Mouse (Mus musculus): Measurements from ENCODE around the gene Efcab11. TPM values are rescaled to one million over a fixed set of nuclear protein-coding genes. Genes with fewer than 3 reads are reported as not detected.

Gene Efcab11
- 8.3 and 8.5 TPM in 2 replicates for polyA plus RNA-seq (2015; fragmentation: Nextera tagmentation; extraction: Ambion mirVana)

DNA sequence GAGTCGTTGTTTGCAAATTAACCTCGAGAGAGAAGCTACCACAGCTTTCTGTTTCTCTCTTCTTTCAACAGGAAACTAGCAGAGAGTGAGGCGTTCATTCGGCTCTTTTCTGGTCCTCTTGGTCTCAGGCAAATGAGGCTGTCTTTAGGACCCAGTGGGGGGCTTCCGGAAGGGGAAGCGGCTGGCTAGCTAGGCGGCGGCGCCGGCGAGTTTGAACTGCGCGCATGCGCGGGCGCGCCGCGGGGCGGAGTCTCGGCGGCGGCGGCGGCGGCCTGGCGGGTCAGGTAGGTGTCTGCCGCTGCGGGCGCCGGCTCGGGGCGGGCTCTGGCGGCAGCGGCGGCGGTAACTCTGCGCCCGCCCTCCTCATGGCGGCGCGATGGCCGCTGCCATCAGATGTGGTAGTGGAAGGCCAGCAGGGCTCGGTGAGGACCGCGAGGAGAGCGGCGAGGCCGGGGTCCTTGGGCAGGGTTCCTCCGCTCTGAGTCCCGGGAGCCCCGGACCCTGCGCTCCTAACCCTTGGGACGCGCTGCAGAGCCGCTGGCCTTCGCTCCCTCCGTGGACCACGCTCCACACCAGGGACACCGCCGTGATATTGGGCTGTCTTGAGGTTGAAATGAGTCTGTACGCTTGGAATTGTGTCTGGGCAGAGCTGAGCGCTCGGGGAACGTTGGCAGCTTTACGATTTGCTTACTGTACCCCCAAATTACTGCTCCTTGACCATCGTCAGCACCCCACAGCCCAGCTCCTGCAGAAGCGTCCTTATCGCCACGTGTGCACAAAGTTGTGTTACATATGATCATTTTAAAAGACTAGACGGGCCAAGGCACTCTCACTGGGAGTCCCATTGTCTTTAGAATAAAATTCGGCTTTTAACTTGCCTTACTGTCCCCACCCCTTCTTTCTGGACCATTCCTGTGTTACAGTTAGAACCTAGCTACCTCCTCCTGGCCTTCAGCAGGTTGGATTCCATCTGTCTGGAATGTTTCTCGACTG, at the start of gene Efcab11, which contains the start of gene Tdp1:
Gene Efcab11 (minus strand): TSS at position 171 of the 993 bp plus-strand sequence.
Gene Tdp1 (plus strand): TSS at position 249 of the 993 bp plus-strand sequence.
- peak within 1 kb of the TSS; percentile 91 for H3K27ac ChIP-seq
- peak within 1 kb of the TSS; percentile 89 for H3K4me3 ChIP-seq
- under 1% methylated on average over 73 of the region's 73 CpGs for WGBS
- peak within 1 kb of the TSS; percentile 94 for H3K4me2 ChIP-seq
- ATAC-seq (replicated peaks; ENCODE audit: insufficient number of reproducible peaks, insufficient read depth, low FRiP score, low read depth): peak; percentile 87
- H3K9me3 ChIP-seq (replicated peaks): no peaks in the 10 kb centered on the region
- no peaks in the 10 kb centered on the region for H3K36me3 ChIP-seq
- H3K4me1 ChIP-seq (replicated peaks): peaks cover 25% of the 10 kb centered on the region
- H3K27me3 ChIP-seq: no peaks in the 10 kb centered on the region
- H3K9ac ChIP-seq: peak within 1 kb of the TSS; percentile 89

DNA sequence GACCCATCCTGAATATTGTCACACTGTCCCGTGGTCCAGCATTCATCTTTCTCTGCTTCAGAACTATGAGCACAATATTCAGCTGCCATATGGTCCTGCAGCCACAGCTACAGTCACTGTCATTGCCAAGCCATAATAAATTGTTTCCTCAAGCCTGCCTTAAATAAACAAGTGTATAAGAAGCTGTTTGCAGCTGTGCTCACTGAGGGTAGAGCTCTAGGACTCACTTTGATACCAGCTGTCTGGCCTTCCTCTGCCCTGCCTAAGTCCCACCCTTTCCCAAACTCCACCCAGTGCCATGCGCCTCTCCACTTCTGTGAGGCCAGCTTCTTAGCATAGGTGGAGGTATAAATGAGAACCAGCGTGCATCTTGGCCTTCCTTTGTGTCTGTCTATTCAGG, 49.4 kb upstream of the Efcab11 start:
- 90% methylated on average over 3 of the region's 3 CpGs for WGBS
- ATAC-seq (replicated peaks; ENCODE audit: insufficient number of reproducible peaks, insufficient read depth, low FRiP score, low read depth): no peak
- no peak overlapping the region for H3K4me3 ChIP-seq
- no peaks in the 10 kb centered on the region for H3K4me1 ChIP-seq (replicated peaks)
- H3K9ac ChIP-seq: no peak overlapping the region
- H3K36me3 ChIP-seq: no peaks in the 10 kb centered on the region; the same call in 1 of the 2 replicates
- H3K27ac ChIP-seq: no peak overlapping the region
- H3K4me2 ChIP-seq: no peak overlapping the region
- no peaks in the 10 kb centered on the region for H3K9me3 ChIP-seq (replicated peaks)
- no peaks in the 10 kb centered on the region for H3K27me3 ChIP-seq

DNA sequence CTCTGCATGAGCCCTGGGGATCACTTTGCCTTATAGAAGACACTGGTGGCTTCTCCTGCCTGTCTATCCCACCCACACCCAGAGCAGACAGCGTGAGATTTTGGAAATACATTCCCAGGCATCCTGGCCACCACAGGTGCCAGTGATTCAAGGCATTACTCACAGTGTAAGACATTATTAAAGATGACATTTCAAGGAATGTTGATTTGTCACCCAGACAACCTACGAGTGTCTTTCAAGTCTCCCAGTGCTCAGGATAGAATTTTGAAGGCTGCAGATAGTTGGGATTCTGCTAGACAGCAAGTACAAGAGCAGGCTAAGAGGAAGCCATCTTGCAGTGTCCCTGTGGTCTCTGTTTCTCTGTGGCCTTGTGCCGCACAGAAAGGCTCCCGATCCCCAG, 48.0 kb upstream of the Efcab11 start:
- ATAC-seq (replicated peaks; ENCODE audit: insufficient number of reproducible peaks, insufficient read depth, low FRiP score, low read depth): no peak
- Histone ChIP-seq H3K27ac (no peak overlapping the region), H3K4me1 (replicated peaks) (no peaks in the 10 kb centered on the region), H3K4me2 (no peak overlapping the region), H3K27me3 (no peaks in the 10 kb centered on the region), H3K36me3 (no peaks in the 10 kb centered on the region; the same call in 1 of the 2 replicates), H3K9ac (no peak overlapping the region), H3K4me3 (no peak overlapping the region), H3K9me3 (replicated peaks) (no peaks in the 10 kb centered on the region)
- 92% methylated on average over 4 of the region's 4 CpGs for WGBS

DNA sequence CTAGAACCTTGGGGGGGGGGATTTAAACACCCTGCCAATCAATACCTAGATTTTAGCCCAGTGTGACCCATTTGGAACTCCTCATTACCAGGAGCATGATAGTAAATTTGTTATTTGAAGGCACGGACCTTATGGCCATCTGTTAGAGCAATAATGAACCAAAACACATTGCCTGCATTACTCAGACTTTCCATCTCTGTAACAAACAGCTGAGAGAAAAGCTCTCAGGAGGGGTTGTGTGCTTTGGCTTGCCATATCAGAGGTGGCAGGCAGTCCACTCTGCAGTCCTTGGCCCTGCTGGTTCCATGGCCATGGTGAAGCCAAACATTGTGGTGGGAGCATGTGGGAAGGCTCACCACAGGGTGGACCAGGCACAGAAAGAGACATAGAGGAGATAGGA, 44.9 kb upstream of the Efcab11 start:
- H3K9ac ChIP-seq: no peak overlapping the region
- no peaks in the 10 kb centered on the region for H3K36me3 ChIP-seq
- no peak overlapping the region for H3K27ac ChIP-seq
- H3K4me2 ChIP-seq: no peak overlapping the region
- H3K4me1 ChIP-seq (replicated peaks): 0 out of 2 replicates have a peak, but pooled peaks cover 3% of the 10 kb centered on the region
- no peaks in the 10 kb centered on the region for H3K27me3 ChIP-seq
- ATAC-seq (replicated peaks; ENCODE audit: insufficient number of reproducible peaks, insufficient read depth, low FRiP score, low read depth): no peak
- WGBS: 74% methylated on average over 1 of the region's 1 CpGs
- H3K9me3 ChIP-seq (replicated peaks): no peaks in the 10 kb centered on the region
- no peak overlapping the region for H3K4me3 ChIP-seq

DNA sequence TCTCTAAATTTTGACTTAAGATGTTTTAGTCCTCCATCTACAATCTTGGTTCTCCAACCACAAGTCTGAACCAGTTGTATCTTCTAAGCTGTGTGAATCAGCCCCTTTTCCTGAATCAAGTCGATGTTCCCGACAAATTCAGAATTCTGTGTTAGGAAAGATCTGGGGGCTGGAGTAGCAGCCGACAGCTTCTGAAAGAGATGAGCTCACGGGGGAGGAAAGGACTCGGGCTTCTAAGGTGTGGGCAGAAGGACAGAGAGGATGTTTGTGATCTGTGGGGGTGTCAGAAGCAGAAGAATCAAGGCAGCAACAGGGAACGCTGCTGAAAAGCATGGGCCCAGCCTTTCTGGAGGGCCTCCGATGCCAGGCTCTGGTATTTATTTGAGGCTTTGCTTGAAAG, 44.1 kb upstream of the Efcab11 start:
- Histone ChIP-seq H3K9me3 (replicated peaks) (no peaks in the 10 kb centered on the region), H3K36me3 (no peaks in the 10 kb centered on the region), H3K4me1 (replicated peaks) (0 out of 2 replicates have a peak, but pooled peaks cover 3% of the 10 kb centered on the region), H3K4me2 (no peak overlapping the region), H3K9ac (no peak overlapping the region), H3K27ac (no peak overlapping the region), H3K4me3 (no peak overlapping the region), H3K27me3 (no peaks in the 10 kb centered on the region)
- WGBS: 81% methylated on average over 7 of the region's 7 CpGs
- no peak for ATAC-seq (replicated peaks; ENCODE audit: insufficient number of reproducible peaks, insufficient read depth, low FRiP score, low read depth)

DNA sequence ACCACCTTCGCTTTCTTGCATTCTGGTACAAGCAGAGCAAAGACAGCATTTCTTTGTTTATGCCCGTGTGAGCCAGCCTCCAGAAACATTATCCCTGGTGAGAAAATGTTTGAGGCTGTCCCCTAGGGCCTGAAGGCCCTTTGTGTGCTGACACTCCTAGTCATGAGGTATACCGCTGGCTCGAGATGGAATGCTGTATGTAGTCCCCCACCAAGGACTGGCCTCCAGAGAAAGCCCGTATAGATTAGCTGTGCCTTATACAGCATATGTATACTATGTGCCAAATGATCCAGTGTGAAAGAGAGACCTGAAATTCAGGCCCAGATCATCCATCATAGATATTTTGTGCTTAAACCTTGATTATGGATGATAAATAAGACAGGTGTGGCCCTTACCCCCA, 39.5 kb upstream of the Efcab11 start:
- ATAC-seq (replicated peaks; ENCODE audit: insufficient number of reproducible peaks, insufficient read depth, low FRiP score, low read depth): no peak
- Histone ChIP-seq H3K36me3 (0 out of 2 replicates have a peak, but pooled peaks cover 5% of the 10 kb centered on the region), H3K9ac (no peak overlapping the region), H3K4me3 (no peak overlapping the region), H3K4me1 (replicated peaks) (0 out of 2 replicates have a peak, but pooled peaks cover 3% of the 10 kb centered on the region), H3K9me3 (replicated peaks) (no peaks in the 10 kb centered on the region), H3K4me2 (no peak overlapping the region), H3K27ac (no peak overlapping the region), H3K27me3 (no peaks in the 10 kb centered on the region)
- WGBS: 68% methylated on average over 5 of the region's 5 CpGs

DNA sequence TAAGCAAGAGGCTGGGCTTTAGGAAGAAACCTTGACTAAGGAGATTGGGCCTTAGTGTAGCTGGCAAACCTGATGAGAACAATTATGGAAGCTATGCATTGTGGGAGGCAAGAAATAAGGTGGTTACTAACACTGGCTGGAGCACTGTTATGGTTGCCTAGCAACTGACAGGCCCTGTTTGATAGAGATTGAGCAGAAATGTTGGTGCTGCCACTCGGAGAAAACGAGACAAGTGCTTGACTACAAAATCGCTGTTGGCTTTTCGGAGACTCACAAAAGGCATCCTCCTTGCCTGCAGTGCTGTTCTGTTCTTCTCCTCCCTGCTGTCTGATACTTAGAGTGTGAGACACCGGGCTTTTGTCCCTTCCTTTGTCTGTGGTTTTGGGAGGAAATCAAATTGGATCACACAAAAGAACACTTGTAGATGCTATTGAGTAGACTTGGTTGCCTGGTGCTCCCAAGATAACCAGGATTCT, 38.9 kb upstream of the Efcab11 start:
- Histone ChIP-seq H3K27ac (no peak overlapping the region), H3K9me3 (replicated peaks) (no peaks in the 10 kb centered on the region), H3K4me1 (replicated peaks) (peaks cover 6% of the 10 kb centered on the region; the same call in 1 of the 2 replicates), H3K9ac (no peak overlapping the region), H3K4me3 (no peak overlapping the region), H3K4me2 (no peak overlapping the region), H3K36me3 (0 out of 2 replicates have a peak, but pooled peaks cover 5% of the 10 kb centered on the region), H3K27me3 (no peaks in the 10 kb centered on the region)
- no peak for ATAC-seq (replicated peaks; ENCODE audit: insufficient number of reproducible peaks, insufficient read depth, low FRiP score, low read depth)
- 38% methylated on average over 5 of the region's 5 CpGs for WGBS

DNA sequence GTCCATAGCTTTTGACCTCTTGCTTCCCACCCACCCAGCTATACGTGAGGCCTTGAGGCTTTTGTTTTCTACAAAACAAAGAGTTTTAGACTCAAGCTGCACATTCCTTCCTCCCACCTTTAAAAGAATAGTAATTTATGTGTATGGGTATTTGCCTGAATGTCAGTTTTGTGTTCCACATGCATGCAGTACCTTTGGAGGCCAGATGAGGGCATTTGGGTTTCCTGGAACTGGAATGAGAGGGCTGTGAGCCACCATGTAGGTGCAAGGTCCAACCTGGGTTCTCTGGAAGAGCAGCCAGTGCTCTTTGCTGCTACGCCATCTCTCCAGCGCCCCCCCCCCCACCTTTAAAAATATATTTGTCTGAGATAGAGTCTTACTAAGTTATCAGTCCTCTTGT, 36.8 kb upstream of the Efcab11 start:
- WGBS: 82% methylated on average over 3 of the region's 3 CpGs

DNA sequence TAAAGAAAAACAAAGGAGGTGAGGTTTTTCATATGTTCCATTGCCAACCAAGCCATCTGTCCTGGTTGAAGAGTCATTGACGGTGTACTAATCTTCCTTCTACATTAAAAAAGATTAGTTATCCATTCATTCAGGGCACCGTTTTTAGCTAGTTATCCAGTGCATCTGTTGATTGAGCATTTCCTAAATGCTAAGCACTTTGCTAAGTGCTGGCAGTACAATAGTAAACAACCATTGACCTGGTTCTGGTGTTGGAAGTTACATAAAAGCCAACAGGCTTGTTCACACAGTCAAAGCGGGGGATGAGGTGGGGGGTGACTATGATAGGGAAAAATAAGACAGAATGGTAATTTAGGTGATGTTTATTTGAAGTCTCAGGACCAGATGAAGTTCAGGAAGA, 35.4 kb upstream of the Efcab11 start:
- H3K4me1 ChIP-seq (replicated peaks): peaks cover 13% of the 10 kb centered on the region
- ATAC-seq (replicated peaks; ENCODE audit: insufficient number of reproducible peaks, insufficient read depth, low FRiP score, low read depth): no peak
- no peaks in the 10 kb centered on the region for H3K9me3 ChIP-seq (replicated peaks)
- H3K4me2 ChIP-seq: no peak overlapping the region
- 93% methylated on average over 3 of the region's 3 CpGs for WGBS
- H3K9ac ChIP-seq: no peak overlapping the region
- H3K4me3 ChIP-seq: no peak overlapping the region
- 0 out of 2 replicates have a peak, but pooled peaks cover 14% of the 10 kb centered on the region for H3K36me3 ChIP-seq
- no peak overlapping the region for H3K27ac ChIP-seq
- H3K27me3 ChIP-seq: no peaks in the 10 kb centered on the region

More for the DNA sequence above, 36.8 kb upstream of the Efcab11 start:
- no peak for ATAC-seq (replicated peaks; ENCODE audit: insufficient number of reproducible peaks, insufficient read depth, low FRiP score, low read depth)
- H3K9me3 ChIP-seq (replicated peaks): no peaks in the 10 kb centered on the region
- no peaks in the 10 kb centered on the region for H3K27me3 ChIP-seq
- no peak overlapping the region for H3K27ac ChIP-seq
- H3K4me3 ChIP-seq: no peak overlapping the region
- H3K4me1 ChIP-seq (replicated peaks): peaks cover 15% of the 10 kb centered on the region
- H3K4me2 ChIP-seq: no peak overlapping the region
- 0 out of 2 replicates have a peak, but pooled peaks cover 5% of the 10 kb centered on the region for H3K36me3 ChIP-seq
- no peak overlapping the region for H3K9ac ChIP-seq

DNA sequence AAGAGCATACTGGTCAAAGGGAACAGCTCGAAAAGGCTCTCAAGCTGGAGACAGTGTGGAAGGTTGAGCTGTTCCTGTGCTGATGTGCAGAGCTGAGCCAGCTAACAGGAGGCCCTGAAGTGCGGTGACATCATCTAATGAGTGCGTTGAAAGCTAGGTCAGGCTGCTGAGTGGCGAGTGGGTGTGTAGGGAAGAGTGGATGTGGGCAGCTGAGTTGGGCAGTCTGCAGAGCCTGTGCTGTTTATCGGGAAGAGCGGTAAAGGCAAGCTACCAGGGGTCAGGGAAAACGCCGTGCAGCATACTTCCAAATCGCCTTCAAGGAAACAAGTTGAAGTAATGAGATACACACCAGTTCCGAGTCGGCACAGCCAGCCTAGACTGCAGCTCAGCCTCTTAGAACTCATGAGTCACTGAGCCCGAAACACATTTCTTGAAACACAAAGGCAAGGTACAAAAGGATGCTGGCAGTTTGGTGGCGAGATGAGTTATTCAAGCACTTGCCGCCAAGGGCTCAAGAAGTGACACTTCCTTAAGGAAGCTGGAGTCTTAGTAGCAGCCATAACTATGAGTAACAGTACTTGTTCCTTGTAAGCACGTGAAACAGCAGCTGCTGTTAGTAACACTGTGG, 33.7 kb upstream of the Efcab11 start:
- Histone ChIP-seq H3K4me1 (replicated peaks) (peaks cover 13% of the 10 kb centered on the region), H3K27me3 (no peaks in the 10 kb centered on the region), H3K9me3 (replicated peaks) (no peaks in the 10 kb centered on the region), H3K4me3 (no peak overlapping the region), H3K9ac (no peak overlapping the region), H3K36me3 (peaks cover 28% of the 10 kb centered on the region; the same call in 1 of the 2 replicates), H3K4me2 (0 out of 2 replicates have a peak overlapping the region, but pooled peaks have one; percentile 30), H3K27ac (no peak overlapping the region; the same call in 1 of the 2 replicates)
- peak; percentile 88 for ATAC-seq (replicated peaks; ENCODE audit: insufficient number of reproducible peaks, insufficient read depth, low FRiP score, low read depth)
- 48% methylated on average over 15 of the region's 15 CpGs for WGBS

DNA sequence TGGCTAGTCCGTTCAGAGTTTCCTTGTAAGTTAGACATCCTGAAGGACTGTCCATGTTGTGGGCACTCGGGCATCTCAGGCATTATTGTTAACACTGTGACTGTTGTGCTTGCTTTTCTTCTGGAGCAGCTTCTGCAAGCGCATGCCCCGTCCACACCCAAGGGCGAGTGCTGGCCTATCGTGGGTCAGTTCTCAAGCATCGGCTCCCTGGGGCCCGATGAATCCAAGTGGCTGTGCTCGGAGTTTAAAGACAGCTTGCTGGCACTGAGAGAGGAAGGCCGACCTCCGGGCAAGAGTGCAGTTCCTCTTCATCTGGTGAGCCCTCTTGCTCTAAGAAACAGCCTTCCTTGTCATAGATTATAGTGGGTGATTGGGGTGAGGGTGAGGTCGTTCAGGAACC, 27.2 kb upstream of the Efcab11 start:
- no peak overlapping the region for H3K4me3 ChIP-seq
- H3K4me1 ChIP-seq (replicated peaks): peaks cover 4% of the 10 kb centered on the region; the same call in 1 of the 2 replicates
- no peak for ATAC-seq (replicated peaks; ENCODE audit: insufficient number of reproducible peaks, insufficient read depth, low FRiP score, low read depth)
- no peaks in the 10 kb centered on the region for H3K9me3 ChIP-seq (replicated peaks)
- no peak overlapping the region for H3K9ac ChIP-seq
- no peaks in the 10 kb centered on the region for H3K27me3 ChIP-seq
- H3K27ac ChIP-seq: no peak overlapping the region
- no peak overlapping the region for H3K4me2 ChIP-seq
- H3K36me3 ChIP-seq: peaks cover 41% of the 10 kb centered on the region; the same call in 1 of the 2 replicates
- WGBS: 88% methylated on average over 12 of the region's 12 CpGs

Data from heart, embryonic 15.5 days (tissue).